Mouse (Mus musculus) midbrain, embryonic 15.5 days (tissue): ENCODE measurements around the gene Plxnb3. TPM values are rescaled to one million over a fixed set of nuclear protein-coding genes. Genes with fewer than 3 reads are reported as not detected.
A peak's percentile ranks its signal among the peaks of the same experiment; 100 is the strongest.
"Not testable (repeated sequence)": the region's sequence is repeated elsewhere in the genome, so short reads cannot be mapped to it uniquely, and the experiment has no call there.

ENCODE experiments used
- ATAC-seq: fragments of 200-750 bp; cut with Nextera tagmentation; replicated peaks from 2 replicates; pipeline ENCODE4 v1.8.0; 2017; ENCODE audit warnings: moderate TSS enrichment
- H3K27ac ChIP-seq: fragments of 300-500 bp; sonication (generic); 2 replicates; pipeline ENCODE4 v1.5.1; 2015; ENCODE audit warnings: mild to moderate bottlenecking, inconsistent platforms
- H3K27me3 ChIP-seq: fragments of 300-500 bp; sonication (generic); replicated peaks from 2 replicates; pipeline ENCODE4 v1.6.1; 2015; ENCODE audit warnings: inconsistent platforms
- H3K36me3 ChIP-seq: fragments of 300-500 bp; sonication (generic); replicated peaks from 2 replicates; pipeline ENCODE4 v1.6.1; 2015; ENCODE audit warnings: inconsistent platforms
- H3K4me1 ChIP-seq: fragments of 300-500 bp; sonication (generic); 2 replicates; pipeline ENCODE4 v1.6.1; 2015; ENCODE audit warnings: inconsistent platforms
- H3K4me2 ChIP-seq: fragments of 300-500 bp; sonication (generic); 2 replicates; pipeline ENCODE4 v1.6.1; 2015; ENCODE audit warnings: inconsistent platforms, mild to moderate bottlenecking, moderate library complexity
- H3K4me3 ChIP-seq: fragments of 300-500 bp; sonication (generic); 2 replicates; pipeline ENCODE4 v1.5.1; 2015; ENCODE audit warnings: mild to moderate bottlenecking, inconsistent platforms
- H3K9ac ChIP-seq: fragments of 300-500 bp; sonication (generic); 2 replicates; pipeline ENCODE4 v1.6.1; 2015; ENCODE audit warnings: mild to moderate bottlenecking, inconsistent platforms
- H3K9me3 ChIP-seq: fragments of 300-500 bp; sonication (generic); 2 replicates; pipeline ENCODE4 v1.6.1; 2016; ENCODE audit warnings: inconsistent platforms
- WGBS: fragments of 180-500 bp; shearing (Covaris S2); methylation state at CpG from one replicate; pipeline ENCODE4 v1.1.7; 2015; ENCODE audit warnings: mixed read lengths; 5-methylcytosine and 5-hydroxymethylcytosine counted together
- polyA plus RNA-seq: library from polyadenylated mRNA; unstranded; fragments of >200 nt; fragmentation: Nextera tagmentation; extraction: Ambion mirVana; gene quantifications from 2 replicates; pipeline ENCODE4 v1.2.1, GENCODE M21; 2015

Gene Plxnb3
- 0.23 and 0.35 TPM in 2 replicates for polyA plus RNA-seq

GRCm38 (mm10) chrX:73756334-73757140, at the start of gene Plxnb3:
Gene Plxnb3, plus strand, starts transcription at chrX:73757090.
- Histone ChIP-seq H3K4me2 (no peak within 1 kb of the TSS), H3K27ac (no peak within 1 kb of the TSS), H3K9me3 (no peaks in the 10 kb centered on the region), H3K36me3 (no peaks in the 10 kb centered on the region), H3K27me3 (no peaks in the 10 kb centered on the region), H3K4me1 (no peaks in the 10 kb centered on the region), H3K9ac (no peak within 1 kb of the TSS), H3K4me3 (no peak within 1 kb of the TSS)
- WGBS = 57% methylated on average over 5 of the region's 5 CpGs
- ATAC-seq = no peak

- 34% methylated on average over 21 of the region's 21 CpGs for WGBS
- H3K9me3 ChIP-seq = no peaks in the 10 kb centered on the region
- peak overlapping the region; percentile 53 for H3K9ac ChIP-seq
- no peaks in the 10 kb centered on the region for H3K27me3 ChIP-seq
- ATAC-seq = peak; percentile 71
- peak overlapping the region; percentile 82 for H3K27ac ChIP-seq
- H3K4me3 ChIP-seq = peak overlapping the region; percentile 57
- peaks cover 32% of the 10 kb centered on the region for H3K4me1 ChIP-seq
- no peaks in the 10 kb centered on the region for H3K36me3 ChIP-seq
- H3K4me2 ChIP-seq = peak overlapping the region; percentile 63
Measured at GRCm38 (mm10) chrX:73715476-73716108, 41.3 kb upstream of the Plxnb3 start.

- peak within 1 kb of the TSS; percentile 57 for H3K4me3 ChIP-seq
- 26% methylated on average over 45 of the region's 45 CpGs for WGBS
Measured at GRCm38 (mm10) chrX:73716109-73716661, 40.7 kb upstream of the Plxnb3 start, which contains the start of the genes Bcap31 and Abcd1. Gene Bcap31, minus strand, starts transcription at chrX:73716175. Gene Abcd1, plus strand, starts transcription at chrX:73716597.

GRCm38 (mm10) chrX:73716709-73717545, 40.0 kb upstream of the Plxnb3 start:
- H3K4me1 ChIP-seq = peaks cover 32% of the 10 kb centered on the region
- H3K27ac ChIP-seq = peak overlapping the region; percentile 82
- peak; percentile 78 for ATAC-seq
- H3K27me3 ChIP-seq = no peaks in the 10 kb centered on the region
- H3K36me3 ChIP-seq = no peaks in the 10 kb centered on the region
- WGBS = 43% methylated on average over 30 of the region's 30 CpGs
- peak overlapping the region; percentile 63 for H3K4me2 ChIP-seq
- H3K9me3 ChIP-seq = no peaks in the 10 kb centered on the region
- peak overlapping the region; percentile 46 for H3K9ac ChIP-seq
- H3K4me3 ChIP-seq = peak overlapping the region; percentile 57

More at GRCm38 (mm10) chrX:73716109-73716661, 40.7 kb upstream of the Plxnb3 start, which contains the start of the genes Bcap31 and Abcd1:
- Histone ChIP-seq H3K4me1 (peaks cover 32% of the 10 kb centered on the region), H3K27ac (peak within 1 kb of the TSS; percentile 82), H3K9ac (peak within 1 kb of the TSS; percentile 53), H3K9me3 (no peaks in the 10 kb centered on the region), H3K4me2 (peak within 1 kb of the TSS; percentile 63), H3K27me3 (no peaks in the 10 kb centered on the region), H3K36me3 (no peaks in the 10 kb centered on the region)
- peak; percentile 94 for ATAC-seq

GRCm38 (mm10) chrX:73717667-73718066, 39.2 kb upstream of the Plxnb3 start:
- ATAC-seq = no peak
- 68% methylated on average over 11 of the region's 11 CpGs for WGBS
- no peaks in the 10 kb centered on the region for H3K27me3 ChIP-seq
- 0 out of 2 replicates have a peak overlapping the region, but pooled peaks have one; percentile 46 for H3K9ac ChIP-seq
- no peaks in the 10 kb centered on the region for H3K36me3 ChIP-seq
- peak overlapping the region; percentile 63 for H3K4me2 ChIP-seq
- no peaks in the 10 kb centered on the region for H3K9me3 ChIP-seq
- peaks cover 32% of the 10 kb centered on the region for H3K4me1 ChIP-seq
- no peak overlapping the region for H3K27ac ChIP-seq
- peak overlapping the region; percentile 57; the same call in 1 of the 2 replicates for H3K4me3 ChIP-seq

GRCm38 (mm10) chrX:73718271-73718670, 38.6 kb upstream of the Plxnb3 start:
- no peaks in the 10 kb centered on the region for H3K27me3 ChIP-seq
- H3K9me3 ChIP-seq = no peaks in the 10 kb centered on the region
- H3K4me2 ChIP-seq = 0 out of 2 replicates have a peak overlapping the region, but pooled peaks have one; percentile 4
- ATAC-seq = no peak
- no peak overlapping the region for H3K27ac ChIP-seq
- H3K4me1 ChIP-seq = peaks cover 32% of the 10 kb centered on the region
- H3K36me3 ChIP-seq = no peaks in the 10 kb centered on the region
- no peak overlapping the region for H3K9ac ChIP-seq
- 66% methylated on average over 3 of the region's 3 CpGs for WGBS
- H3K4me3 ChIP-seq = no peak overlapping the region

GRCm38 (mm10) chrX:73718686-73719362, 38.1 kb upstream of the Plxnb3 start:
- no peak overlapping the region for H3K27ac ChIP-seq
- H3K9ac ChIP-seq = no peak overlapping the region
- 31% methylated on average over 5 of the region's 5 CpGs for WGBS
- H3K4me2 ChIP-seq = 0 out of 2 replicates have a peak overlapping the region, but pooled peaks have one; percentile 4
- no peaks in the 10 kb centered on the region for H3K36me3 ChIP-seq
- no peak overlapping the region for H3K4me3 ChIP-seq
- peaks cover 32% of the 10 kb centered on the region for H3K4me1 ChIP-seq
- H3K27me3 ChIP-seq = no peaks in the 10 kb centered on the region
- ATAC-seq = no peak
- no peaks in the 10 kb centered on the region for H3K9me3 ChIP-seq

- Histone ChIP-seq H3K27me3 (no peaks in the 10 kb centered on the region), H3K9me3 (no peaks in the 10 kb centered on the region), H3K9ac (no peak overlapping the region), H3K4me3 (no peak overlapping the region), H3K36me3 (no peaks in the 10 kb centered on the region), H3K27ac (no peak overlapping the region), H3K4me1 (no peaks in the 10 kb centered on the region), H3K4me2 (no peak overlapping the region)
- WGBS = 64% methylated on average over 1 of the region's 1 CpGs
- no peak for ATAC-seq
Measured at GRCm38 (mm10) chrX:73730908-73731307, 26.0 kb upstream of the Plxnb3 start.

GRCm38 (mm10) chrX:73738155-73738554, 18.7 kb upstream of the Plxnb3 start:
- no peaks in the 10 kb centered on the region for H3K27me3 ChIP-seq
- ATAC-seq = no peak
- no peaks in the 10 kb centered on the region for H3K4me1 ChIP-seq
- 89% methylated on average over 1 of the region's 1 CpGs for WGBS
- H3K9me3 ChIP-seq = no peaks in the 10 kb centered on the region
- no peak overlapping the region for H3K27ac ChIP-seq
- no peaks in the 10 kb centered on the region for H3K36me3 ChIP-seq
- no peak overlapping the region for H3K9ac ChIP-seq
- H3K4me2 ChIP-seq = no peak overlapping the region
- H3K4me3 ChIP-seq = no peak overlapping the region

GRCm38 (mm10) chrX:73739151-73739550, 17.7 kb upstream of the Plxnb3 start:
- 69% methylated on average over 5 of the region's 5 CpGs for WGBS
- Histone ChIP-seq H3K9ac (no peak overlapping the region), H3K4me2 (no peak overlapping the region), H3K36me3 (no peaks in the 10 kb centered on the region), H3K4me3 (no peak overlapping the region), H3K27me3 (no peaks in the 10 kb centered on the region), H3K9me3 (no peaks in the 10 kb centered on the region), H3K27ac (no peak overlapping the region), H3K4me1 (no peaks in the 10 kb centered on the region)
- ATAC-seq = no peak

- not testable (repeated sequence) for H3K4me3 ChIP-seq, H3K27me3 ChIP-seq, H3K9me3 ChIP-seq, ATAC-seq, H3K9ac ChIP-seq, H3K4me1 ChIP-seq, H3K36me3 ChIP-seq, H3K4me2 ChIP-seq, H3K27ac ChIP-seq
- 93% methylated on average over 7 of the region's 7 CpGs for WGBS
Measured at GRCm38 (mm10) chrX:73739841-73740240, 17.0 kb upstream of the Plxnb3 start.
